Mouse (Mus musculus) olfactory bulb, adult 2 months (tissue): Measurements from ENCODE around the gene Gm43720. TPM values are rescaled to one million over a fixed set of nuclear protein-coding genes. Genes with fewer than 3 reads are reported as not detected.

Experiments used
- H3K27ac ChIP-seq: fragments of 200-500 bp; 2 replicates; pipeline ENCODE4 v1.5.1; 2012; ENCODE audit warnings: low read depth, low read length; ENCODE audit not compliant: insufficient read depth
- H3K4me1 ChIP-seq: fragments of 200-500 bp; 2 replicates; pipeline ENCODE4 v1.6.1; 2012; ENCODE audit warnings: low read length; ENCODE audit not compliant: control insufficient read depth, insufficient read depth
- H3K4me3 ChIP-seq: fragments of 200-500 bp; 2 replicates; pipeline ENCODE4 v1.5.1; 2012; ENCODE audit warnings: mild to moderate bottlenecking, low read depth, low read length, moderate library complexity; ENCODE audit not compliant: insufficient read depth
- CTCF ChIP-seq: fragments of 200-500 bp; IDR thresholded peaks from 2 replicates; pipeline ENCODE4 v1.5.1; 2012; ENCODE audit warnings: low read depth, mild to moderate bottlenecking, low read length, moderate library complexity; ENCODE audit not compliant: insufficient read depth
- POLR2A ChIP-seq: fragments of 200-500 bp; IDR thresholded peaks from 2 replicates; pipeline ENCODE4 v1.6.1; 2012; ENCODE audit warnings: mild to moderate bottlenecking, low read depth, low read length, moderate library complexity; ENCODE audit not compliant: insufficient read depth
- WGBS: fragments of 180-500 bp; shearing (Covaris S2); methylation state at CpG from one replicate; pipeline ENCODE4 v1.1.7; 2018; 5-methylcytosine and 5-hydroxymethylcytosine counted together
- polyA plus RNA-seq: library from polyadenylated mRNA; stranded (reverse); fragments of >200 nt; gene quantifications from 2 replicates; pipeline ENCODE4 v1.2.4, GENCODE M21; 2012; ENCODE audit warnings: low replicate concordance; ENCODE audit not compliant: missing spikeins, insufficient read depth, insufficient read length

Gm43720 gene
- polyA plus RNA-seq, 1 experiment: not detected

- H3K27ac ChIP-seq: no peak overlapping the region
- peak overlapping the region; percentile 48 for H3K4me3 ChIP-seq
- TF ChIP-seq CTCF (no peak), POLR2A (no peak)
- 27% methylated on average over 26 of the region's 26 CpGs for WGBS
- peaks cover 12% of the 10 kb centered on the region for H3K4me1 ChIP-seq
Measured at GRCm38 (mm10) chr5:138280425-138280768, 639 bp upstream of the Gm43720 start.

- Histone ChIP-seq H3K4me1 (peaks cover 16% of the 10 kb centered on the region), H3K4me3 (no peak overlapping the region), H3K27ac (no peak overlapping the region)
- no peak for TF ChIP-seq POLR2A
- no peak for TF ChIP-seq CTCF
- WGBS: 91% methylated on average over 7 of the region's 7 CpGs
Measured at GRCm38 (mm10) chr5:138277994-138278393, 1.8 kb downstream of the Gm43720 start.

- no peak overlapping the region for H3K4me3 ChIP-seq
- H3K4me1 ChIP-seq: peaks cover 16% of the 10 kb centered on the region
- no peak for TF ChIP-seq POLR2A
- no peak for TF ChIP-seq CTCF
- 28% methylated on average over 41 of the region's 41 CpGs for WGBS
- no peak overlapping the region for H3K27ac ChIP-seq
Measured at GRCm38 (mm10) chr5:138275216-138276050, 4.3 kb downstream of the Gm43720 start.

- H3K4me1 ChIP-seq: peaks cover 9% of the 10 kb centered on the region
- no peak overlapping the region for H3K27ac ChIP-seq
- WGBS: 80% methylated on average over 8 of the region's 8 CpGs
- TF ChIP-seq POLR2A (no peak), CTCF (no peak)
- H3K4me3 ChIP-seq: no peak overlapping the region
Measured at GRCm38 (mm10) chr5:138274186-138274585, 5.6 kb downstream of the Gm43720 start.

GRCm38 (mm10) chr5:138272409-138272923 lies 7.3 kb downstream of the Gm43720 start, which contains the start of gene Gal3st4:
Gene Gal3st4 (minus strand): TSS chr5:138272840.
- 7% methylated on average over 12 of the region's 12 CpGs for WGBS
- no peak for TF ChIP-seq POLR2A
- no peak for TF ChIP-seq CTCF
- Histone ChIP-seq H3K4me1 (peaks cover 9% of the 10 kb centered on the region), H3K4me3 (0 out of 2 replicates have a peak within 1 kb of the TSS, but pooled peaks have one; percentile 12), H3K27ac (no peak within 1 kb of the TSS; the same call in 1 of the 2 replicates)

- TF ChIP-seq CTCF: no peak
- no peak for TF ChIP-seq POLR2A
- peaks cover 9% of the 10 kb centered on the region for H3K4me1 ChIP-seq
- no peak overlapping the region for H3K4me3 ChIP-seq
- 35% methylated on average over 3 of the region's 3 CpGs for WGBS
- H3K27ac ChIP-seq: no peak overlapping the region
Measured at GRCm38 (mm10) chr5:138271232-138271631, 8.5 kb downstream of the Gm43720 start.

GRCm38 (mm10) chr5:138268980-138269379 lies 10.8 kb downstream of the Gm43720 start:
- Histone ChIP-seq H3K4me1 (no peaks in the 10 kb centered on the region), H3K27ac (no peak overlapping the region), H3K4me3 (no peak overlapping the region)
- no peak for TF ChIP-seq CTCF
- no peak for TF ChIP-seq POLR2A
- WGBS: 78% methylated on average over 4 of the region's 4 CpGs

GRCm38 (mm10) chr5:138267114-138267513 lies 12.6 kb downstream of the Gm43720 start:
- peaks cover 9% of the 10 kb centered on the region for H3K4me1 ChIP-seq
- WGBS: 87% methylated on average over 3 of the region's 3 CpGs

GRCm38 (mm10) chr5:138265712-138266111 lies 14.0 kb downstream of the Gm43720 start:
- H3K4me1 ChIP-seq: peaks cover 16% of the 10 kb centered on the region
- TF ChIP-seq POLR2A (no peak), CTCF (no peak)
- no peak overlapping the region for H3K27ac ChIP-seq
- 95% methylated on average over 4 of the region's 4 CpGs for WGBS
- H3K4me3 ChIP-seq: no peak overlapping the region

More at GRCm38 (mm10) chr5:138267114-138267513, 12.6 kb downstream of the Gm43720 start:
- Histone ChIP-seq H3K27ac (no peak overlapping the region), H3K4me3 (no peak overlapping the region)
- TF ChIP-seq POLR2A (no peak), CTCF (no peak)

- 8% methylated on average over 6 of the region's 6 CpGs for WGBS
- H3K4me1 ChIP-seq: peaks cover 21% of the 10 kb centered on the region
- peak overlapping the region; percentile 72 for H3K4me3 ChIP-seq
- no peak for TF ChIP-seq CTCF
- TF ChIP-seq POLR2A: no peak
- H3K27ac ChIP-seq: no peak overlapping the region
Measured at GRCm38 (mm10) chr5:138264207-138264578, 15.6 kb downstream of the Gm43720 start.
